Mouse (Mus musculus) heart, postnatal 0 days (tissue): ENCODE data around the gene Klk1b9. TPM values are rescaled to one million over a fixed set of nuclear protein-coding genes. Genes with fewer than 3 reads are reported as not detected.

Experiments used
- ATAC-seq: fragments of 200-750 bp; cut with Nextera tagmentation; 2 replicates; pipeline ENCODE4 v1.8.0; 2017; ENCODE audit warnings: low read depth, moderate number of reproducible peaks, moderate library complexity; ENCODE audit not compliant: insufficient read depth
- DNase-seq: peaks from one replicate; pipeline ENCODE4 v3.0.0-alpha.2; 2016; ENCODE audit warnings: low spot score
- H3K27ac ChIP-seq: fragments of 300-500 bp; sonication (generic); 2 replicates; pipeline ENCODE4 v1.5.1; 2014; ENCODE audit warnings: low read depth, mild to moderate bottlenecking
- H3K27me3 ChIP-seq: fragments of 300-500 bp; sonication (generic); 2 replicates; pipeline ENCODE4 v1.6.1; 2014; ENCODE audit warnings: low read length, mixed read lengths; ENCODE audit not compliant: control insufficient read depth, insufficient read depth
- H3K36me3 ChIP-seq: fragments of 300-500 bp; sonication (generic); replicated peaks from 2 replicates; pipeline ENCODE4 v1.6.1; 2014; ENCODE audit warnings: low read length, mixed read lengths; ENCODE audit not compliant: control insufficient read depth, insufficient read depth
- H3K4me1 ChIP-seq: fragments of 300-500 bp; sonication (generic); 2 replicates; pipeline ENCODE4 v1.6.1; 2014; ENCODE audit warnings: antibody characterized with exemption; ENCODE audit not compliant: control insufficient read depth, insufficient read depth
- H3K4me2 ChIP-seq: fragments of 300-500 bp; sonication (generic); 2 replicates; pipeline ENCODE4 v1.6.1; 2014; ENCODE audit warnings: low read depth, mild to moderate bottlenecking, low read length, moderate library complexity
- H3K4me3 ChIP-seq: fragments of 300-500 bp; sonication (generic); 2 replicates; pipeline ENCODE4 v1.5.1; 2014; ENCODE audit warnings: low read depth, low read length
- H3K9ac ChIP-seq: fragments of 300-500 bp; sonication (generic); replicated peaks from 2 replicates; pipeline ENCODE4 v1.6.1; 2014; ENCODE audit warnings: low read depth, low read length, mixed read lengths
- H3K9me3 ChIP-seq: fragments of 300-500 bp; sonication (generic); replicated peaks from 2 replicates; pipeline ENCODE4 v1.6.1; 2016; ENCODE audit warnings: low read length; ENCODE audit not compliant: control insufficient read depth
- CTCF ChIP-seq: IDR thresholded peaks from 2 replicates; pipeline ENCODE4 v1.5.1; 2016; ENCODE audit warnings: antibody characterized with exemption, control low read depth, low read depth
- EP300 ChIP-seq: IDR thresholded peaks from 2 replicates; pipeline ENCODE4 v1.6.1; 2016; ENCODE audit warnings: antibody characterized with exemption, low read depth
- WGBS: fragments of 180-500 bp; shearing (Covaris S2); extraction: QIAGEN DNeasy Blood & Tissue Kit; methylation state at CpG from one replicate; pipeline ENCODE4 v1.1.7; 2014; 5-methylcytosine and 5-hydroxymethylcytosine counted together
- polyA plus RNA-seq: library from polyadenylated mRNA; unstranded; fragments of >200 nt; fragmentation: Nextera tagmentation; extraction: Ambion mirVana; gene quantifications from 2 replicates; pipeline ENCODE4 v1.2.1, GENCODE M21; 2015
- total RNA-seq: library from RNA; depleted of rRNA; stranded (reverse); fragments of >200 nt; gene quantifications from 2 replicates; pipeline ENCODE4 v1.2.3, GENCODE M21; 2014; ENCODE audit warnings: low replicate concordance; rRNA removed

The Klk1b9 gene
- total and polyA plus RNA-seq, 2 experiments from 2014 or later: not detected

DNA sequence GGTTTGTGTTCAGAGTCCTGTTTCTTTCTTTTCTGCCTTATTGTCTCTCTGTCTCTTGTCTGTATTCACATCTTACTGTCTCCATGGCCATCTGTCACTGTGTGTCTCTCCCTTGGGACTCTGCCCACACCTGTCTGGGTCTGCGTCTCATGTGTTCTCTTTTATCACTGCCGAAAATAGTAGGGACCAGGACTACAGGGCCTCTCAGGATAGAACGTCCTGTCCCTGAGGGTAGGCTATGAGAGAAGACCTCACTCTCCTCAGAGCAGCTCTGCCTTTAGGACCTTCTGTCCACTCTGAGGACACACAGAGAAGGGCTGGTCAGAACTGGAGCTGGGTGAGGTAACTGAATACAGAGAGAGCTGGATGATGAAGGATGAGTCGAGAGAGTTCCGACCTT, 39.2 kb downstream of the Klk1b9 start:
- H3K4me3 ChIP-seq: no peak overlapping the region
- TF ChIP-seq EP300 (no peak), CTCF (no peak)
- 64% methylated on average over 5 of the region's 5 CpGs for WGBS
- no peaks in the 10 kb centered on the region for H3K27me3 ChIP-seq
- no peaks in the 10 kb centered on the region for H3K36me3 ChIP-seq
- H3K9ac ChIP-seq: no peak overlapping the region
- H3K4me2 ChIP-seq: no peak overlapping the region
- no peaks in the 10 kb centered on the region for H3K4me1 ChIP-seq
- DNase-seq (no peak), ATAC-seq (no peak)
- H3K9me3 ChIP-seq: no peaks in the 10 kb centered on the region
- no peak overlapping the region for H3K27ac ChIP-seq

Other genes starting within 250 kb of the Klk1b9 start
- not detected in 2 replicates for gene Klk12, start 207.2 kb upstream of the Klk1b9 start, total RNA-seq
- not detected in 2 replicates for gene Klk12, start 207.2 kb upstream of the Klk1b9 start, polyA plus RNA-seq
- not detected in 2 replicates for gene Klk11, start 201.5 kb upstream of the Klk1b9 start, total RNA-seq
- gene Klk11, start 201.5 kb upstream of the Klk1b9 start, polyA plus RNA-seq: 0.15 TPM in 1 of 2 replicates, not detected in the other
- 0.31 TPM in 1 of 2 replicates, not detected in the other for gene Klk10, start 195.0 kb upstream of the Klk1b9 start, total RNA-seq
- 0.27 and 0.52 TPM in 2 replicates for gene Klk10, start 195.0 kb upstream of the Klk1b9 start, polyA plus RNA-seq
- not detected in 2 replicates for gene Klk9, start 184.2 kb upstream of the Klk1b9 start, total RNA-seq
- 0.08 TPM in 1 of 2 replicates, not detected in the other for gene Klk9, start 184.2 kb upstream of the Klk1b9 start, polyA plus RNA-seq
- 9.3 and 40.6 TPM in 2 replicates for gene Klk8, start 178.5 kb upstream of the Klk1b9 start, total RNA-seq
- 16.4 and 17.0 TPM in 2 replicates for gene Klk8, start 178.5 kb upstream of the Klk1b9 start, polyA plus RNA-seq
- gene Klk7, start 164.8 kb upstream of the Klk1b9 start, total RNA-seq: not detected in 2 replicates
- gene Klk7, start 164.8 kb upstream of the Klk1b9 start, polyA plus RNA-seq: 0.05 TPM in 1 of 2 replicates, not detected in the other
- gene Klk6, start 151.6 kb upstream of the Klk1b9 start, total RNA-seq: not detected in 2 replicates
- not detected in 2 replicates for gene Klk6, start 151.6 kb upstream of the Klk1b9 start, polyA plus RNA-seq
- gene Klk5, start 134.1 kb upstream of the Klk1b9 start, total RNA-seq: not detected in 2 replicates
- not detected in 2 replicates for gene Klk5, start 134.1 kb upstream of the Klk1b9 start, polyA plus RNA-seq
- not detected in 2 replicates for gene Klk4, start 94.9 kb upstream of the Klk1b9 start, total RNA-seq
- gene Klk4, start 94.9 kb upstream of the Klk1b9 start, polyA plus RNA-seq: not detected in 2 replicates
- gene Klk15, start 42.3 kb upstream of the Klk1b9 start, total RNA-seq: not detected in 2 replicates
- gene Klk15, start 42.3 kb upstream of the Klk1b9 start, polyA plus RNA-seq: not detected in 2 replicates
- gene Klk1b8, start 25.4 kb upstream of the Klk1b9 start, total RNA-seq: not detected in 2 replicates
- not detected in 2 replicates for gene Klk1b8, start 25.4 kb upstream of the Klk1b9 start, polyA plus RNA-seq
- not detected in 2 replicates for gene Klk1b1, start 9.3 kb upstream of the Klk1b9 start, total RNA-seq
- not detected in 2 replicates for gene Klk1b1, start 9.3 kb upstream of the Klk1b9 start, polyA plus RNA-seq
- gene Klk1b11, start 19.8 kb downstream of the Klk1b9 start, total RNA-seq: not detected in 2 replicates
- not detected in 2 replicates for gene Klk1b11, start 19.8 kb downstream of the Klk1b9 start, polyA plus RNA-seq
- gene Klk1b26, start 36.1 kb downstream of the Klk1b9 start, total RNA-seq: not detected in 2 replicates
- not detected in 2 replicates for gene Klk1b26, start 36.1 kb downstream of the Klk1b9 start, polyA plus RNA-seq
- not detected in 2 replicates for gene Klk1b27, start 76.2 kb downstream of the Klk1b9 start, total RNA-seq
- gene Klk1b27, start 76.2 kb downstream of the Klk1b9 start, polyA plus RNA-seq: not detected in 2 replicates
- not detected in 2 replicates for gene Klk1b21, start 126.3 kb downstream of the Klk1b9 start, total RNA-seq
- not detected in 2 replicates for gene Klk1b21, start 126.3 kb downstream of the Klk1b9 start, polyA plus RNA-seq
- not detected in 2 replicates for gene Klk1b22, start 136.6 kb downstream of the Klk1b9 start, total RNA-seq
- not detected in 2 replicates for gene Klk1b22, start 136.6 kb downstream of the Klk1b9 start, polyA plus RNA-seq
- not detected in 2 replicates for gene Klk1b16, start 160.7 kb downstream of the Klk1b9 start, total RNA-seq
- not detected in 2 replicates for gene Klk1b16, start 160.7 kb downstream of the Klk1b9 start, polyA plus RNA-seq
- not detected in 2 replicates for gene Klk1b24, start 212.2 kb downstream of the Klk1b9 start, total RNA-seq
- gene Klk1b24, start 212.2 kb downstream of the Klk1b9 start, polyA plus RNA-seq: not detected in 2 replicates
- not detected in 2 replicates for gene Klk1b3, start 222.1 kb downstream of the Klk1b9 start, total RNA-seq
- not detected in 2 replicates for gene Klk1b3, start 222.1 kb downstream of the Klk1b9 start, polyA plus RNA-seq
- not detected in 2 replicates for gene Klk1b4, start 231.4 kb downstream of the Klk1b9 start, total RNA-seq
- not detected in 2 replicates for gene Klk1b4, start 231.4 kb downstream of the Klk1b9 start, polyA plus RNA-seq
- gene Klk1b5, start 239.9 kb downstream of the Klk1b9 start, total RNA-seq: not detected in 2 replicates
- gene Klk1b5, start 239.9 kb downstream of the Klk1b9 start, polyA plus RNA-seq: not detected in 2 replicates
- gene Klk1, start 249.3 kb downstream of the Klk1b9 start, total RNA-seq: not detected in 2 replicates
- gene Klk1, start 249.3 kb downstream of the Klk1b9 start, polyA plus RNA-seq: 0.16 TPM in 1 of 2 replicates, not detected in the other